20 mouse cellular contexts compared by ENCODE assay signal in genomic region chr7:137075301-137075700, GRCm38 (mm10).
DNase-seq lines count a peak whose midpoint lies in the region; TF ChIP-seq lines count a peak whose summit lies in the region.
"Had no signal": no experiment of that assay in that cellular context is flagged by ENCODE, and none has a peak within 500 bp of the region (broad histone marks: within the 10 kb centered on the region; RNA-seq: fewer than 3 reads in every experiment).

No protein-coding gene starts in this region.

- no peaks in the 10 kb centered on the region for H3K4me1 ChIP-seq in kidney, adult 2 months (ENCODE audit: control insufficient read depth, insufficient read depth, low read length)
- H3K4me1 ChIP-seq: forebrain, embryonic 10.5 days; forebrain, embryonic 13.5 days; hindbrain, embryonic 12.5 days; hindbrain, embryonic 15.5 days had no signal

- H3K27ac ChIP-seq in kidney, adult 2 months (ENCODE audit: insufficient read depth, low read depth, low read length), result no peak overlapping the region
- H3K27ac ChIP-seq: forebrain, embryonic 10.5 days; forebrain, embryonic 13.5 days; gastrocnemius, adult 2 months; heart, adult 2 months; hindbrain, embryonic 12.5 days; hindbrain, embryonic 15.5 days had no signal

- no peaks in the 10 kb centered on the region for H3K36me3 ChIP-seq in kidney, adult 2 months (ENCODE audit: control insufficient read depth, insufficient read depth, low read length)
- H3K36me3 ChIP-seq: forebrain, embryonic 10.5 days; G1E; hindbrain, embryonic 12.5 days; hindbrain, embryonic 15.5 days had no signal

- DNase-seq in adrenal gland, adult 8-10 months, result peak; percentile 25
- DNase-seq in adrenal gland, adult 18-20 months (ENCODE audit: low spot score in 2 of 2), result no peak
- DNase-seq in kidney, adult 2 months, result peak; percentile 4
- DNase-seq in kidney, postnatal 14 days, result no peak
- DNase-seq in adipocyte (ENCODE audit: low spot score), result peak; percentile 39
- DNase-seq in frontal cortex, adult 2 months (ENCODE audit: extremely low spot score in 1 of 2, low spot score in 1 of 2), result no peak
- DNase-seq: B cell, adult 2 months; cerebellum, adult 18-20 months; cerebellum, adult 9-10 months; cerebellum, postnatal 14 days; gastrocnemius, adult 2 months; gastrocnemius, postnatal 25 days; heart, adult 2 months; kidney, adult 8-10 months had no signal

- no peak for TF ChIP-seq CTCF in kidney, adult 2 months (conservative IDR thresholded peaks at IDR 0.05; ENCODE audit: insufficient read depth, insufficient read length, low read depth, low read length)

- WGBS in kidney, adult 2 months, result 86% methylated on average over 1 of the region's 1 CpGs

- no peak overlapping the region for H3K4me3 ChIP-seq in kidney, adult 2 months (ENCODE audit: insufficient read depth, low read depth, low read length)
- H3K4me3 ChIP-seq: forebrain, embryonic 10.5 days; forebrain, embryonic 13.5 days; gastrocnemius, adult 2 months; heart, adult 2 months; hindbrain, embryonic 12.5 days; hindbrain, embryonic 15.5 days had no signal

- no peak for TF ChIP-seq POLR2A in kidney, adult 2 months (IDR thresholded peaks at IDR 0.05; ENCODE audit: low read depth, low read length)

- no peaks in the 10 kb centered on the region for H3K27me3 ChIP-seq in kidney, adult 2 months (replicated peaks; ENCODE audit: control insufficient read depth, insufficient read depth, low read length)
- H3K27me3 ChIP-seq: CH12.LX; hindbrain, embryonic 12.5 days; hindbrain, embryonic 15.5 days had no signal

Comparison
In these comparisons a context has a peak if more than half of its experiments do, and no peak if none do; other contexts are left out.
1. DNase-seq: peak in adrenal gland, adult 8-10 months (single experiment), kidney, adult 2 months (single experiment) and adipocyte (single experiment); none in adrenal gland, adult 18-20 months (0 of 2), kidney, postnatal 14 days (single experiment) and frontal cortex, adult 2 months (0 of 2).